Mouse (Mus musculus) liver, postnatal 0 days (tissue): Measurements from ENCODE around the gene Ints6l. TPM values are rescaled to one million over a fixed set of nuclear protein-coding genes. Genes with fewer than 3 reads are reported as not detected.
A peak's percentile ranks its signal among the peaks of the same experiment; 100 is the strongest.

Experiments
- ATAC-seq: fragments of 200-750 bp; cut with Nextera tagmentation; 2 replicates; pipeline ENCODE4 v1.8.0; 2017; ENCODE audit warnings: mild to moderate bottlenecking, moderate library complexity
- DNase-seq: peaks from one replicate; pipeline ENCODE4 v3.0.0-alpha.2; 2016
- H3K27ac ChIP-seq: fragments of 300-500 bp; sonication (generic); 2 replicates; pipeline ENCODE4 v1.5.1; 2014; ENCODE audit warnings: antibody characterized with exemption, moderate library complexity, mild to moderate bottlenecking, low read depth
- H3K27me3 ChIP-seq: fragments of 300-500 bp; sonication (generic); 2 replicates; pipeline ENCODE4 v1.6.1; 2014; ENCODE audit warnings: low read length, control low read depth, mixed read lengths; ENCODE audit not compliant: insufficient read depth
- H3K36me3 ChIP-seq: fragments of 300-500 bp; sonication (generic); replicated peaks from 2 replicates; pipeline ENCODE4 v1.6.1; 2014; ENCODE audit warnings: mild to moderate bottlenecking, control low read depth, low read length, moderate library complexity, mixed read lengths; ENCODE audit not compliant: insufficient read depth
- H3K4me1 ChIP-seq: fragments of 300-500 bp; sonication (generic); 2 replicates; pipeline ENCODE4 v1.6.1; 2014; ENCODE audit warnings: antibody characterized with exemption, mild to moderate bottlenecking, control low read depth; ENCODE audit not compliant: insufficient read depth
- H3K4me2 ChIP-seq: fragments of 300-500 bp; sonication (generic); 2 replicates; pipeline ENCODE4 v1.6.1; 2014; ENCODE audit warnings: low read depth, mild to moderate bottlenecking, low read length, moderate library complexity, mixed read lengths
- H3K4me3 ChIP-seq: fragments of 300-500 bp; sonication (generic); 2 replicates; pipeline ENCODE4 v1.5.1; 2014; ENCODE audit warnings: low read depth, low read length
- H3K9ac ChIP-seq: fragments of 300-500 bp; sonication (generic); replicated peaks from 2 replicates; pipeline ENCODE4 v1.6.1; 2014; ENCODE audit warnings: mild to moderate bottlenecking, moderate library complexity
- H3K9me3 ChIP-seq: fragments of 300-500 bp; sonication (generic); 2 replicates; pipeline ENCODE4 v1.6.1; 2016; ENCODE audit warnings: mild to moderate bottlenecking, control low read depth, low read length, mixed read lengths
- CTCF ChIP-seq: sonication (generic); IDR thresholded peaks from 2 replicates; pipeline ENCODE4 v1.5.1; 2016; ENCODE audit warnings: antibody characterized with exemption, low read depth
- EP300 ChIP-seq: IDR thresholded peaks from 2 replicates; pipeline ENCODE4 v1.6.1; 2016; ENCODE audit warnings: antibody characterized with exemption, low read depth, mild to moderate bottlenecking
- WGBS: fragments of 180-500 bp; shearing (Covaris S2); extraction: QIAGEN DNeasy Blood & Tissue Kit; methylation state at CpG from one replicate; pipeline ENCODE4 v1.1.7; 2014; ENCODE audit not compliant: insufficient replicate concordance; 5-methylcytosine and 5-hydroxymethylcytosine counted together
- polyA plus RNA-seq: library from polyadenylated mRNA; unstranded; fragments of >200 nt; fragmentation: Nextera tagmentation; extraction: Ambion mirVana; gene quantifications from 2 replicates; pipeline ENCODE4 v1.2.1, GENCODE M21; 2015

The Ints6l gene
- 12.8 and 14.1 TPM in 2 replicates for polyA plus RNA-seq

GRCm38 (mm10) chrX:56454671-56455371, at the start of gene Ints6l:
Gene Ints6l (plus strand): TSS chrX:56454857.
- Histone ChIP-seq H3K27me3 (no peaks in the 10 kb centered on the region), H3K9ac (peak within 1 kb of the TSS; percentile 80), H3K4me1 (peaks cover 3% of the 10 kb centered on the region; the same call in 1 of the 2 replicates), H3K36me3 (no peaks in the 10 kb centered on the region), H3K27ac (peak within 1 kb of the TSS; percentile 85), H3K4me3 (peak within 1 kb of the TSS; percentile 73), H3K4me2 (peak within 1 kb of the TSS; percentile 73), H3K9me3 (no peaks in the 10 kb centered on the region)
- DNase-seq = peak; percentile 72
- TF ChIP-seq CTCF (no peak), EP300 (no peak)
- peak; percentile 84 for ATAC-seq
- WGBS = 19% methylated on average over 22 of the region's 22 CpGs

GRCm38 (mm10) chrX:56405482-56405881, 49.2 kb upstream of the Ints6l start:
- Histone ChIP-seq H3K4me2 (no peak overlapping the region), H3K27ac (no peak overlapping the region), H3K9ac (no peak overlapping the region), H3K36me3 (no peaks in the 10 kb centered on the region), H3K9me3 (no peaks in the 10 kb centered on the region), H3K27me3 (no peaks in the 10 kb centered on the region), H3K4me1 (no peaks in the 10 kb centered on the region), H3K4me3 (no peak overlapping the region)
- DNase-seq (no peak), ATAC-seq (no peak)
- TF ChIP-seq EP300 (no peak), CTCF (no peak)
- 27% methylated on average over 1 of the region's 1 CpGs for WGBS

GRCm38 (mm10) chrX:56406128-56406527, 48.5 kb upstream of the Ints6l start:
- H3K9me3 ChIP-seq = no peaks in the 10 kb centered on the region
- no peak overlapping the region for H3K4me2 ChIP-seq
- no peaks in the 10 kb centered on the region for H3K36me3 ChIP-seq
- DNase-seq (no peak), ATAC-seq (no peak)
- no peaks in the 10 kb centered on the region for H3K4me1 ChIP-seq
- TF ChIP-seq CTCF (no peak), EP300 (no peak)
- H3K27ac ChIP-seq = no peak overlapping the region
- no peak overlapping the region for H3K9ac ChIP-seq
- no peaks in the 10 kb centered on the region for H3K27me3 ChIP-seq
- H3K4me3 ChIP-seq = no peak overlapping the region
- 42% methylated on average over 5 of the region's 5 CpGs for whole genome bisulfite sequencing

GRCm38 (mm10) chrX:56416277-56416676, 38.4 kb upstream of the Ints6l start:
- 42% methylated on average over 3 of the region's 3 CpGs for WGBS
- no peak overlapping the region for H3K4me3 ChIP-seq
- ATAC-seq = no peak

GRCm38 (mm10) chrX:56417541-56417940, 37.1 kb upstream of the Ints6l start:
- 61% methylated on average over 4 of the region's 4 CpGs for WGBS
- Histone ChIP-seq H3K27ac (no peak overlapping the region), H3K9me3 (no peaks in the 10 kb centered on the region), H3K36me3 (no peaks in the 10 kb centered on the region), H3K4me3 (no peak overlapping the region), H3K27me3 (no peaks in the 10 kb centered on the region), H3K9ac (no peak overlapping the region), H3K4me2 (no peak overlapping the region), H3K4me1 (no peaks in the 10 kb centered on the region)
- ATAC-seq (no peak), DNase-seq (peak; percentile 19)
- TF ChIP-seq EP300 = no peak
- peak; percentile 55 for TF ChIP-seq CTCF

More at GRCm38 (mm10) chrX:56416277-56416676, 38.4 kb upstream of the Ints6l start:
- Histone ChIP-seq H3K27me3 (no peaks in the 10 kb centered on the region), H3K9me3 (no peaks in the 10 kb centered on the region), H3K4me1 (no peaks in the 10 kb centered on the region), H3K4me2 (no peak overlapping the region), H3K27ac (no peak overlapping the region), H3K9ac (no peak overlapping the region), H3K36me3 (no peaks in the 10 kb centered on the region)
- DNase-seq = no peak
- no peak for TF ChIP-seq CTCF
- TF ChIP-seq EP300 = no peak

- no peaks in the 10 kb centered on the region for H3K27me3 ChIP-seq
- H3K4me2 ChIP-seq = no peak overlapping the region
- H3K4me1 ChIP-seq = no peaks in the 10 kb centered on the region
- H3K27ac ChIP-seq = no peak overlapping the region
- peak; percentile 57 for TF ChIP-seq CTCF
- no peak for TF ChIP-seq EP300
- DNase-seq = no peak
- H3K9ac ChIP-seq = no peak overlapping the region
- H3K4me3 ChIP-seq = no peak overlapping the region
- WGBS = 49% methylated on average over 2 of the region's 2 CpGs
- no peaks in the 10 kb centered on the region for H3K36me3 ChIP-seq
- no peak for ATAC-seq
- no peaks in the 10 kb centered on the region for H3K9me3 ChIP-seq
These were observed 24.1 kb upstream of the Ints6l start for GRCm38 (mm10) chrX:56430601-56431000.
